Mouse (Mus musculus): ENCODE results near the gene Gm20870. TPM values are rescaled to one million over a fixed set of nuclear protein-coding genes. Genes with fewer than 3 reads are reported as not detected.
"Not testable (repeated sequence)": the region's sequence is repeated elsewhere in the genome, so short reads cannot be mapped to it uniquely, and the experiment has no call there.

The Gm20870 gene
- not detected for total RNA-seq (2021)
- long read RNA-seq, experiment 1 = 0 reads
- long read RNA-seq, experiment 2 = 0 reads

DNA sequence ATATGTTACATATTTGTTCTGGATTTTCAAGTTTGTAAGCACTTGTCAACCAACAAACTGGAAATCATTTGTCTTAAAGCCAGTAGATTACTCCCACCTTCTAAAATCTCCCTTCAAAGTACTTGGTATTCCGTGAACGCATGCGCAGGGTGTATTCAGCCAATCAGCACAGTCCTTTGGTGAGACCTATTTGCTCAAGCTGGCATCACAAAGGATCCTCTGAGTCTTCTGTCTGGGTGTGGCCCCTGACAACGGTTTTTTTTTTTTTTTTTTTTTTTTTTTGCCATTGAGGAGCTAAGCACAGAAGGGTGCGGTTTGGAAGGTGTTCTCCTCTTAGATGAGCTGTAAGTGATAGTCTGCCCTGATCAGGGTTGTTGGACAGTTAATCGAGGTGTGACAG, at the start of gene Gm20870:
Gene Gm20870 (plus strand): TSS at position 301 of the 400 bp plus-strand sequence.
- DNase-seq (ENCODE audit: low spot score in 2 of 2) = not testable (repeated sequence)

Other genes starting within 250 kb of the Gm20870 start
- gene Gm20869, start 222.6 kb upstream of the Gm20870 start, total RNA-seq (2021) = not detected

Measured in gastrocnemius, postnatal 4 days (tissue).